Mouse (Mus musculus) CD8-positive naive resting alpha-beta T cell, adult 2 months (primary cell): ENCODE measurements around the gene 1700125H20Rik.
A peak's percentile ranks its signal among the peaks of the same experiment; 100 is the strongest.

Source experiments
- DNase-seq, 2 experiments: peaks; one replicate each; pipeline ENCODE4 v3.0.0; 2022; ENCODE audit warnings: low read depth in 2 of 2, low spot score in 2 of 2

Gene 1700125H20Rik

GRCm38 (mm10) chr11:85183284-85183779 is 13.1 kb downstream of the 1700125H20Rik start:
- DNase-seq = no peak

GRCm38 (mm10) chr11:85184082-85184481 is 13.9 kb downstream of the 1700125H20Rik start:
- DNase-seq = peak; percentile 50 to 68

GRCm38 (mm10) chr11:85184839-85185238 is 14.6 kb downstream of the 1700125H20Rik start:
- DNase-seq = no peak

GRCm38 (mm10) chr11:85189110-85189509 is 18.9 kb downstream of the 1700125H20Rik start:
- no peak for DNase-seq

- no peak for DNase-seq
Observed at GRCm38 (mm10) chr11:85190741-85191140, 20.5 kb downstream of the 1700125H20Rik start.

- DNase-seq = no peak
Observed at GRCm38 (mm10) chr11:85194206-85194605, 24.0 kb downstream of the 1700125H20Rik start.

- no peak for DNase-seq
Observed at GRCm38 (mm10) chr11:85196046-85196445, 25.8 kb downstream of the 1700125H20Rik start.

GRCm38 (mm10) chr11:85198906-85199305 is 28.7 kb downstream of the 1700125H20Rik start:
- no peak for DNase-seq

GRCm38 (mm10) chr11:85206231-85206630 is 36.0 kb downstream of the 1700125H20Rik start:
- DNase-seq = no peak

- DNase-seq = no peak
Observed at GRCm38 (mm10) chr11:85211151-85211550, 40.9 kb downstream of the 1700125H20Rik start.

- DNase-seq = no peak
Observed at GRCm38 (mm10) chr11:85213215-85213614, 43.0 kb downstream of the 1700125H20Rik start.

GRCm38 (mm10) chr11:85214679-85215078 is 44.5 kb downstream of the 1700125H20Rik start:
- DNase-seq = no peak

- no peak for DNase-seq
Observed at GRCm38 (mm10) chr11:85219014-85219413, 48.8 kb downstream of the 1700125H20Rik start.

- DNase-seq = no peak
Observed at GRCm38 (mm10) chr11:85222561-85222960, 52.4 kb downstream of the 1700125H20Rik start.

- DNase-seq = no peak
Observed at GRCm38 (mm10) chr11:85223248-85223647, 53.0 kb downstream of the 1700125H20Rik start.
